Mouse (Mus musculus) MEL (cell line): ENCODE measurements at regions not wholly inside any gene's neighbourhood (a gene's known extent, or its start where the extent isn't known, plus 50 kb on each side); places are given as distances from the start of the nearest gene placed in this dataset.

ENCODE experiments used
- DNase-seq: peaks from one replicate; pipeline ENCODE4 v3.0.0; 2011; ENCODE audit warnings: low read depth, low spot score
- H3K27ac ChIP-seq: 2 replicates; pipeline ENCODE4 v1.5.1; 2012; ENCODE audit warnings: low read depth, mild to moderate bottlenecking, control low read depth, low read length, moderate library complexity; ENCODE audit not compliant: control insufficient read depth
- H3K27me3 ChIP-seq, 2 experiments: fragments of 150-350 bp in 1 of 2; sonication (generic) in 1 of 2; 2 replicates each; pipeline ENCODE4 v1.6.1; 2012; ENCODE audit warnings: low read length in 2 of 2, mild to moderate bottlenecking in 2 of 2, improper control_type of control experiment in 1 of 2, moderate library complexity in 1 of 2; ENCODE audit not compliant: insufficient read depth in 2 of 2, control insufficient read depth in 1 of 2
- H3K36me3 ChIP-seq, 2 experiments: 2 replicates each; pipeline ENCODE4 v1.6.1; 2012 to 2014; ENCODE audit warnings: low read length in 2 of 2, improper control_type of control experiment in 1 of 2, inconsistent platforms in 1 of 2, mild to moderate bottlenecking in 1 of 2; ENCODE audit not compliant: insufficient read depth in 2 of 2, control insufficient read depth in 1 of 2
- H3K4me1 ChIP-seq, 2 experiments: fragments of 150-350 bp in 1 of 2; sonication (generic) in 1 of 2; 2 replicates each; pipeline ENCODE4 v1.6.1; 2012; ENCODE audit warnings: low read length in 2 of 2, improper control_type of control experiment in 1 of 2, mild to moderate bottlenecking in 1 of 2; ENCODE audit not compliant: insufficient read depth in 2 of 2, control insufficient read depth in 1 of 2
- H3K4me3 ChIP-seq, 2 experiments: fragments of 150-350 bp in 1 of 2; sonication (generic) in 1 of 2; 2 replicates each; pipeline ENCODE4 v1.5.1; 2012; ENCODE audit warnings: low read depth in 2 of 2, low read length in 2 of 2, mild to moderate bottlenecking in 2 of 2, moderate library complexity in 2 of 2, control low read depth in 1 of 2, improper control_type of control experiment in 1 of 2; ENCODE audit not compliant: control insufficient read depth in 1 of 2, insufficient read depth in 1 of 2
- H3K79me2 ChIP-seq: 2 replicates; pipeline ENCODE4 v1.6.1; 2012; ENCODE audit warnings: mild to moderate bottlenecking, low read length, moderate library complexity; ENCODE audit not compliant: control insufficient read depth, poor library complexity, insufficient read depth
- H3K9ac ChIP-seq: 2 replicates; pipeline ENCODE4 v1.6.1; 2012; ENCODE audit warnings: low read depth, mild to moderate bottlenecking, control low read depth, low read length, moderate library complexity; ENCODE audit not compliant: control insufficient read depth, poor library complexity, severe bottlenecking
- H3K9me3 ChIP-seq: fragments of 150-350 bp; sonication (generic); replicated peaks from 2 replicates; pipeline ENCODE4 v1.6.1; 2012; ENCODE audit warnings: mild to moderate bottlenecking, low read length, improper control_type of control experiment, moderate library complexity; ENCODE audit not compliant: insufficient read depth
- CHD1 ChIP-seq: IDR thresholded peaks from 2 replicates; pipeline ENCODE4 v1.6.1; 2012; ENCODE audit warnings: low read depth, mild to moderate bottlenecking, inconsistent platforms, low read length, improper control_type of control experiment
- CHD2 ChIP-seq: IDR thresholded peaks from 2 replicates; pipeline ENCODE4 v1.6.1; 2011; ENCODE audit warnings: low read length, improper control_type of control experiment
- ELF1 ChIP-seq: IDR thresholded peaks from 2 replicates; pipeline ENCODE4 v1.6.1; 2014; ENCODE audit warnings: low read depth, mild to moderate bottlenecking, inconsistent platforms, low read length, improper control_type of control experiment, moderate library complexity
- KAT2A ChIP-seq: conservative IDR thresholded peaks from 2 replicates; pipeline ENCODE4 v1.6.1; 2012; ENCODE audit warnings: low read depth, low read length, improper control_type of control experiment, inconsistent platforms
- MAFK ChIP-seq: IDR thresholded peaks from 2 replicates; pipeline ENCODE4 v1.6.1; 2011; ENCODE audit warnings: low read depth, mild to moderate bottlenecking, low read length, improper control_type of control experiment, borderline replicate concordance
- MAX ChIP-seq: IDR thresholded peaks from 2 replicates; pipeline ENCODE4 v1.6.1; 2011; ENCODE audit warnings: low read length, improper control_type of control experiment
- MXI1 ChIP-seq: IDR thresholded peaks from 2 replicates; pipeline ENCODE4 v1.6.1; 2011; ENCODE audit warnings: mild to moderate bottlenecking, low read depth, low read length, improper control_type of control experiment
- MYC ChIP-seq: IDR thresholded peaks from 2 replicates; pipeline ENCODE4 v1.6.1; 2011; ENCODE audit warnings: low read depth, mild to moderate bottlenecking, low read length, improper control_type of control experiment, moderate library complexity
- POLR2A ChIP-seq, 2 experiments: IDR thresholded peaks; 2 replicates each; pipeline ENCODE4 v1.6.1; 2011 to 2012; ENCODE audit warnings: low read length in 2 of 2, mild to moderate bottlenecking in 2 of 2, control low read depth in 1 of 2, improper control_type of control experiment in 1 of 2, low read depth in 1 of 2, moderate library complexity in 1 of 2; ENCODE audit not compliant: control insufficient read depth in 1 of 2, insufficient read depth in 1 of 2, poor library complexity in 1 of 2
- POLR2AphosphoS5 ChIP-seq: IDR thresholded peaks from 2 replicates; pipeline ENCODE4 v1.6.1; 2012; ENCODE audit warnings: low read depth, borderline replicate concordance, mild to moderate bottlenecking, inconsistent platforms, low read length, moderate library complexity, mixed read lengths
- RAD21 ChIP-seq: IDR thresholded peaks from 2 replicates; pipeline ENCODE4 v1.6.1; 2011; ENCODE audit warnings: mild to moderate bottlenecking, low read depth, low read length, improper control_type of control experiment
- RCOR1 ChIP-seq: IDR thresholded peaks from 2 replicates; pipeline ENCODE4 v1.6.1; 2012; ENCODE audit warnings: low read depth, mild to moderate bottlenecking, inconsistent platforms, low read length, improper control_type of control experiment
- TBP ChIP-seq: IDR thresholded peaks from 2 replicates; pipeline ENCODE4 v1.8.0; 2011; ENCODE audit warnings: low read depth, low read length, improper control_type of control experiment
- TCF12 ChIP-seq: IDR thresholded peaks from 2 replicates; pipeline ENCODE4 v1.6.1; 2014; ENCODE audit warnings: low read depth, mild to moderate bottlenecking, inconsistent platforms, low read length, improper control_type of control experiment, moderate library complexity
- UBTF ChIP-seq: IDR thresholded peaks from 2 replicates; pipeline ENCODE4 v1.6.1; 2012; ENCODE audit warnings: low read depth, mild to moderate bottlenecking, inconsistent platforms, low read length, improper control_type of control experiment, moderate library complexity, borderline replicate concordance; ENCODE audit not compliant: insufficient read depth
- USF2 ChIP-seq, 2 experiments: IDR thresholded peaks; 2 replicates each; pipeline ENCODE4 v1.6.1; 2011 to 2012; ENCODE audit warnings: improper control_type of control experiment in 2 of 2, low read length in 2 of 2, borderline replicate concordance in 1 of 2, inconsistent platforms in 1 of 2, low read depth in 1 of 2, mild to moderate bottlenecking in 1 of 2; ENCODE audit not compliant: insufficient read depth in 1 of 2
- ZKSCAN1 ChIP-seq: IDR thresholded peaks from 2 replicates; pipeline ENCODE4 v1.6.1; 2012; ENCODE audit warnings: low read depth, mild to moderate bottlenecking, inconsistent platforms, low read length, improper control_type of control experiment, moderate library complexity

- no peak overlapping the region for H3K27ac ChIP-seq
- H3K79me2 ChIP-seq: no peaks in the 10 kb centered on the region
- no peaks in the 10 kb centered on the region for H3K4me1 ChIP-seq
- H3K9ac ChIP-seq: no peak overlapping the region
- no peaks in the 10 kb centered on the region for H3K9me3 ChIP-seq
- TF ChIP-seq MAFK: no peak
- no peak for TF ChIP-seq ZKSCAN1
- no peak for TF ChIP-seq ELF1
- TF ChIP-seq POLR2A (IDR thresholded peaks at IDR 0.05; ENCODE audit: control insufficient read depth in 1 of 2, insufficient read depth in 1 of 2, low read depth in 1 of 2, low read length in 2 of 2, poor library complexity in 1 of 2): no peak
- TF ChIP-seq RAD21: no peak
- no peak for TF ChIP-seq POLR2AphosphoS5
- TF ChIP-seq TCF12: no peak
- no peak for TF ChIP-seq MXI1
- no peak for TF ChIP-seq TBP
- no peak for TF ChIP-seq CHD2
- no peak for TF ChIP-seq KAT2A
- TF ChIP-seq MYC: no peak
- no peak for TF ChIP-seq UBTF
- TF ChIP-seq MAX: no peak
- no peak for TF ChIP-seq USF2 (IDR thresholded peaks at IDR 0.05; ENCODE audit: borderline replicate concordance in 1 of 2, insufficient read depth in 1 of 2, low read depth in 1 of 2, low read length in 2 of 2)
- TF ChIP-seq, all 39 proteins: peak for 0
- no peak for DNase-seq
- Histone ChIP-seq H3K4me3 (no peak overlapping the region), H3K36me3 (no peaks in the 10 kb centered on the region), H3K27me3 (no peaks in the 10 kb centered on the region)
These were observed 317.9 kb upstream of the Arglu1 start for GRCm38 (mm10) chr8:9008006-9008780.

GRCm38 (mm10) chr8:8999914-9000313 is 309.6 kb upstream of the Arglu1 start:
- no peak for DNase-seq
- TF ChIP-seq CHD1 (no peak), RCOR1 (no peak)

More at GRCm38 (mm10) chr8:8999914-9000313, 309.6 kb upstream of the Arglu1 start:
- no peak overlapping the region for H3K27ac ChIP-seq
- no peak overlapping the region for H3K4me3 ChIP-seq
- H3K9ac ChIP-seq: no peak overlapping the region
- H3K27me3 ChIP-seq: no peaks in the 10 kb centered on the region
- no peaks in the 10 kb centered on the region for H3K79me2 ChIP-seq
- no peaks in the 10 kb centered on the region for H3K36me3 ChIP-seq
- no peaks in the 10 kb centered on the region for H3K9me3 ChIP-seq
- H3K4me1 ChIP-seq: no peaks in the 10 kb centered on the region
